Mouse (Mus musculus) frontal cortex, adult 2 months (tissue): ENCODE results near the gene Zfp800. TPM values are rescaled to one million over a fixed set of nuclear protein-coding genes. Genes with fewer than 3 reads are reported as not detected.
A peak's percentile ranks its signal among the peaks of the same experiment; 100 is the strongest.

Experiments
- DNase-seq, 2 experiments: peaks; one replicate each; pipeline ENCODE4 v3.0.0; 2022; ENCODE audit warnings: low spot score in 1 of 2; ENCODE audit errors: extremely low spot score in 1 of 2
- polyA plus RNA-seq: library from polyadenylated mRNA; depleted of rRNA; stranded (reverse); fragments of >200 nt; gene quantifications from 2 replicates; pipeline ENCODE4 v1.2.3, GENCODE M21; 2012; rRNA removed

Gene Zfp800
- polyA plus RNA-seq: 7.2 and 8.5 TPM in 2 replicates

GRCm38 (mm10) chr6:28397681-28398203 lies at the start of gene Zfp800:
Gene Zfp800 (minus strand): TSS chr6:28398005.
- DNase-seq: no peak

GRCm38 (mm10) chr6:28431538-28431855 lies 33.7 kb upstream of the Zfp800 start:
- no peak for DNase-seq

- DNase-seq: no peak
Observed at GRCm38 (mm10) chr6:28430795-28431537, 33.2 kb upstream of the Zfp800 start.

- DNase-seq: no peak
Observed at GRCm38 (mm10) chr6:28429870-28430269, 32.1 kb upstream of the Zfp800 start.

- DNase-seq: no peak
Observed at GRCm38 (mm10) chr6:28428290-28428689, 30.5 kb upstream of the Zfp800 start, which contains the start of gene Gcc1. Gene Gcc1 (minus strand): TSS chr6:28428390.

- no peak for DNase-seq
Observed at GRCm38 (mm10) chr6:28427096-28427839, 29.5 kb upstream of the Zfp800 start, which contains the start of gene Fscn3. Gene Fscn3 (plus strand): TSS chr6:28427789.

GRCm38 (mm10) chr6:28425019-28425418 lies 27.2 kb upstream of the Zfp800 start:
- DNase-seq: no peak

- peak; percentile 34 to 52 for DNase-seq
Observed at GRCm38 (mm10) chr6:28423767-28424695, 26.2 kb upstream of the Zfp800 start.

- DNase-seq: peak; percentile 76 to 95
Observed at GRCm38 (mm10) chr6:28423313-28423712, 25.5 kb upstream of the Zfp800 start, which contains the start of gene Arf5. Gene Arf5 (plus strand): TSS chr6:28423560.

- peak in 1 of 2 experiments; percentile 33 for DNase-seq
Observed at GRCm38 (mm10) chr6:28422651-28423290, 25.0 kb upstream of the Zfp800 start.

- DNase-seq: peak; percentile 90 to 97
Observed at GRCm38 (mm10) chr6:28421469-28422000, 23.7 kb upstream of the Zfp800 start.

GRCm38 (mm10) chr6:28420865-28421264 lies 23.1 kb upstream of the Zfp800 start:
- no peak for DNase-seq

GRCm38 (mm10) chr6:28420361-28420760 lies 22.6 kb upstream of the Zfp800 start:
- no peak for DNase-seq

GRCm38 (mm10) chr6:28419673-28420072 lies 21.9 kb upstream of the Zfp800 start:
- DNase-seq: no peak

GRCm38 (mm10) chr6:28418449-28418848 lies 20.6 kb upstream of the Zfp800 start:
- peak in 1 of 2 experiments; percentile 42 for DNase-seq

- DNase-seq: no peak
Observed at GRCm38 (mm10) chr6:28416981-28417380, 19.2 kb upstream of the Zfp800 start.

GRCm38 (mm10) chr6:28411236-28411635 lies 13.4 kb upstream of the Zfp800 start:
- DNase-seq: no peak

- no peak for DNase-seq
Observed at GRCm38 (mm10) chr6:28410053-28410452, 12.2 kb upstream of the Zfp800 start.

GRCm38 (mm10) chr6:28399791-28400190 lies 2.0 kb upstream of the Zfp800 start:
- no peak for DNase-seq

GRCm38 (mm10) chr6:28398726-28399125 lies 921 bp upstream of the Zfp800 start:
- no peak for DNase-seq
